Mouse (Mus musculus): Measurements from ENCODE around the gene Cd320. TPM values are rescaled to one million over a fixed set of nuclear protein-coding genes. Genes with fewer than 3 reads are reported as not detected.
"Not testable (repeated sequence)": the region's sequence is repeated elsewhere in the genome, so short reads cannot be mapped to it uniquely, and the experiment has no call there.

Cd320 gene
- polyA plus RNA-seq, 1 experiment: 4.4 TPM

- H3K27ac ChIP-seq (ENCODE audit: insufficient read depth, low read depth, low read length): no peak overlapping the region
- peaks cover 6% of the 10 kb centered on the region for H3K4me1 ChIP-seq (ENCODE audit: control insufficient read depth, insufficient read depth, low read length)
- peak overlapping the region; percentile 69 for H3K4me3 ChIP-seq (ENCODE audit: insufficient read depth, low read length)
- TF ChIP-seq POLR2A (IDR thresholded peaks at IDR 0.05; ENCODE audit: borderline replicate concordance, low read depth, low read length) (no peak), CTCF (IDR thresholded peaks at IDR 0.05; ENCODE audit: low read depth, low read length) (no peak)
These were observed 31.8 kb upstream of the Cd320 start for GRCm38 (mm10) chr17:33811142-33811516.

- H3K4me3 ChIP-seq (ENCODE audit: insufficient read depth, low read length): no peak overlapping the region
- H3K27ac ChIP-seq (ENCODE audit: insufficient read depth, low read depth, low read length): no peak overlapping the region
These were observed 30.4 kb upstream of the Cd320 start for GRCm38 (mm10) chr17:33812475-33812874.

GRCm38 (mm10) chr17:33812990-33813389, 29.9 kb upstream of the Cd320 start:
- peaks cover 12% of the 10 kb centered on the region for H3K4me1 ChIP-seq (ENCODE audit: control insufficient read depth, insufficient read depth, low read length)
- no peak overlapping the region for H3K4me3 ChIP-seq (ENCODE audit: insufficient read depth, low read length)
- H3K27ac ChIP-seq (ENCODE audit: insufficient read depth, low read depth, low read length): no peak overlapping the region
- no peak for TF ChIP-seq POLR2A (IDR thresholded peaks at IDR 0.05; ENCODE audit: borderline replicate concordance, low read depth, low read length)
- TF ChIP-seq CTCF (IDR thresholded peaks at IDR 0.05; ENCODE audit: low read depth, low read length): no peak

More at GRCm38 (mm10) chr17:33812475-33812874, 30.4 kb upstream of the Cd320 start:
- H3K4me1 ChIP-seq (ENCODE audit: control insufficient read depth, insufficient read depth, low read length): peaks cover 11% of the 10 kb centered on the region
- TF ChIP-seq POLR2A (IDR thresholded peaks at IDR 0.05; ENCODE audit: borderline replicate concordance, low read depth, low read length) (no peak), CTCF (IDR thresholded peaks at IDR 0.05; ENCODE audit: low read depth, low read length) (no peak)

- no peak for TF ChIP-seq POLR2A (IDR thresholded peaks at IDR 0.05; ENCODE audit: borderline replicate concordance, low read depth, low read length)
- TF ChIP-seq CTCF (IDR thresholded peaks at IDR 0.05; ENCODE audit: low read depth, low read length): no peak
- H3K4me3 ChIP-seq (ENCODE audit: insufficient read depth, low read length): no peak overlapping the region
- H3K27ac ChIP-seq (ENCODE audit: insufficient read depth, low read depth, low read length): no peak overlapping the region
- H3K4me1 ChIP-seq (ENCODE audit: control insufficient read depth, insufficient read depth, low read length): peaks cover 18% of the 10 kb centered on the region
These were observed 27.5 kb upstream of the Cd320 start for GRCm38 (mm10) chr17:33815399-33815798.

GRCm38 (mm10) chr17:33816612-33817011, 26.3 kb upstream of the Cd320 start:
- H3K27ac ChIP-seq (ENCODE audit: insufficient read depth, low read depth, low read length): peak overlapping the region; percentile 95
- peaks cover 18% of the 10 kb centered on the region for H3K4me1 ChIP-seq (ENCODE audit: control insufficient read depth, insufficient read depth, low read length)
- TF ChIP-seq CTCF (IDR thresholded peaks at IDR 0.05; ENCODE audit: low read depth, low read length) (no peak), POLR2A (IDR thresholded peaks at IDR 0.05; ENCODE audit: borderline replicate concordance, low read depth, low read length) (no peak)
- peak overlapping the region; percentile 79 for H3K4me3 ChIP-seq (ENCODE audit: insufficient read depth, low read length)

GRCm38 (mm10) chr17:33817184-33817968, 25.5 kb upstream of the Cd320 start:
- peaks cover 26% of the 10 kb centered on the region for H3K4me1 ChIP-seq (ENCODE audit: control insufficient read depth, insufficient read depth, low read length)
- peak overlapping the region; percentile 95 for H3K27ac ChIP-seq (ENCODE audit: insufficient read depth, low read depth, low read length)
- H3K4me3 ChIP-seq (ENCODE audit: insufficient read depth, low read length): peak overlapping the region; percentile 79
- no peak for TF ChIP-seq CTCF (IDR thresholded peaks at IDR 0.05; ENCODE audit: low read depth, low read length)
- TF ChIP-seq POLR2A (IDR thresholded peaks at IDR 0.05; ENCODE audit: borderline replicate concordance, low read depth, low read length): 0 out of 2 replicates have a peak, but pooled peaks have one; percentile 22

GRCm38 (mm10) chr17:33817969-33818643, 24.8 kb upstream of the Cd320 start:
- TF ChIP-seq POLR2A (IDR thresholded peaks at IDR 0.05; ENCODE audit: borderline replicate concordance, low read depth, low read length) (no peak), CTCF (IDR thresholded peaks at IDR 0.05; ENCODE audit: low read depth, low read length) (no peak)
- H3K4me3 ChIP-seq (ENCODE audit: insufficient read depth, low read length): peak overlapping the region; percentile 63
- H3K4me1 ChIP-seq (ENCODE audit: control insufficient read depth, insufficient read depth, low read length): peaks cover 27% of the 10 kb centered on the region
- H3K27ac ChIP-seq (ENCODE audit: insufficient read depth, low read depth, low read length): peak overlapping the region; percentile 81

- Histone ChIP-seq H3K4me1 (ENCODE audit: control insufficient read depth, insufficient read depth, low read length) (peaks cover 26% of the 10 kb centered on the region), H3K4me3 (ENCODE audit: insufficient read depth, low read length) (peak overlapping the region; percentile 7; the same call in 1 of the 2 replicates), H3K27ac (ENCODE audit: insufficient read depth, low read depth, low read length) (no peak overlapping the region)
- TF ChIP-seq CTCF (IDR thresholded peaks at IDR 0.05; ENCODE audit: low read depth, low read length): no peak
- TF ChIP-seq POLR2A (IDR thresholded peaks at IDR 0.05; ENCODE audit: borderline replicate concordance, low read depth, low read length): no peak
These were observed 20.4 kb upstream of the Cd320 start for GRCm38 (mm10) chr17:33822436-33822959.

- Histone ChIP-seq H3K4me1 (ENCODE audit: control insufficient read depth, insufficient read depth, low read length) (peaks cover 23% of the 10 kb centered on the region), H3K4me3 (ENCODE audit: insufficient read depth, low read length) (peak overlapping the region; percentile 72)
- H3K27ac ChIP-seq (ENCODE audit: insufficient read depth, low read depth, low read length): not testable (repeated sequence)
These were observed 19.7 kb upstream of the Cd320 start for GRCm38 (mm10) chr17:33823171-33823570.

Data from bone marrow macrophage, adult 2 months (primary cell).